Mouse (Mus musculus) midbrain, embryonic 10.5 days (tissue): ENCODE measurements around the gene Mbtps2. TPM values are rescaled to one million over a fixed set of nuclear protein-coding genes. Genes with fewer than 3 reads are reported as not detected.

Source experiments
- DNase-seq: peaks from one replicate; pipeline ENCODE4 v3.0.0-alpha.2; 2017; ENCODE audit warnings: low spot score
- H3K27ac ChIP-seq: fragments of 300-500 bp; sonication (generic); replicated peaks from 2 replicates; pipeline ENCODE4 v1.5.1; 2016; ENCODE audit warnings: mild to moderate bottlenecking
- H3K27me3 ChIP-seq: fragments of 300-500 bp; sonication (generic); 2 replicates; pipeline ENCODE4 v1.6.1; 2016; ENCODE audit warnings: low read depth, mild to moderate bottlenecking; ENCODE audit not compliant: poor library complexity, severe bottlenecking
- H3K36me3 ChIP-seq: fragments of 300-500 bp; sonication (generic); 2 replicates; pipeline ENCODE4 v1.6.1; 2016; ENCODE audit warnings: mild to moderate bottlenecking, moderate library complexity
- H3K4me1 ChIP-seq: fragments of 300-500 bp; sonication (generic); 2 replicates; pipeline ENCODE4 v1.6.1; 2016
- H3K4me3 ChIP-seq: fragments of 300-500 bp; sonication (generic); 2 replicates; pipeline ENCODE4 v1.5.1; 2016; ENCODE audit warnings: mild to moderate bottlenecking, moderate library complexity
- H3K9me3 ChIP-seq: fragments of 300-500 bp; sonication (generic); replicated peaks from 2 replicates; pipeline ENCODE4 v1.6.1; 2016; ENCODE audit warnings: mild to moderate bottlenecking
- WGBS: fragments of 180-500 bp; shearing (Covaris S2); methylation state at CpG from one replicate; pipeline ENCODE4 v1.1.7; 2016; 5-methylcytosine and 5-hydroxymethylcytosine counted together
- polyA plus RNA-seq: library from polyadenylated mRNA; unstranded; fragments of >200 nt; fragmentation: Nextera tagmentation; extraction: Ambion mirVana; gene quantifications from 2 replicates; pipeline ENCODE4 v1.2.1, GENCODE M21; 2016

Gene Mbtps2
- polyA plus RNA-seq: 17.2 and 20.0 TPM in 2 replicates

DNA sequence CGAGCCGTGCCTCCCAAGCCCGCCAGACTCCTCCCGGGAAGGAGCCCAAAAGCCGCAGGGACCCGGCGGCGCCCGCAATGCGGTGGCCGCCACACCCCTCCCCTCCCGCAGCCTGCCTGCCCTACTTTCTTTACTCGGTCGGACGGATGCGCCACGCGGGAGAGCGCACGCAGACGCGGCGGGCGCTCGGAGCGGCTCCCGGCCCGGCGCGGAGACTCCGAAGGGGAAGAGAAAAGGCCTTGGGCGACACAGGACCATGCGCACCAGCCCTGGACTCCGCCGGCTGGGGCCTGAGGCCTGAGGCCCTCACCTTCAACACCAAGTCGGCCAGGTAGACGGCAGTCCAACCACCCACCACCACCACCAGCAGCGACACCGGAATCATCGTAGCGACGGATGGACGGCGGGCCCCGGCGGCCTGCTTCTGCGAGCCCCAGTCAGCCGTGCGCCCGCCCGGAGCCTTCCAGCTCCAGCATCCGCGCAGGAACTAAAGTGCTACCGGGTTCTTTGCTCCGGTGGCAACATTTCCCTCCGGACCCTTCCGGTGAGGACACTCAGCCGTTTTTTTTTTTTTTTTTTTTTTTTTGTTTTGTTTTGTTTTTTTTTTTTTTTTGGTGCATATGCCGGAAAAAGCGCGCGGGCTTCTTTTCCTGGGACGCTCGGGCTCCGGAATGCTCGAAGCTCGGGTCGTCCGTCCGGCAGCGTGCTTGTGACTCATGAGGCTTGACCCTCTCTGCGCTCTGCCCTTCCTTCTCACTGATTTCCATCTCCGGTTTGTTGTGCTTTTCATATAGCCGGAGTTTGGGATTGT lies at the start of gene Mbtps2:
TSS of gene Mbtps2 (minus strand) at position 530 of the 811 bp plus-strand sequence.
- Histone ChIP-seq H3K27ac (peak within 1 kb of the TSS; percentile 88), H3K4me1 (peaks cover 18% of the 10 kb centered on the region), H3K27me3 (peaks cover 30% of the 10 kb centered on the region), H3K9me3 (no peaks in the 10 kb centered on the region), H3K4me3 (peak within 1 kb of the TSS; percentile 65), H3K36me3 (no peaks in the 10 kb centered on the region)
- 15% methylated on average over 68 of the region's 74 CpGs for WGBS
- peak; percentile 70 for DNase-seq

GRCm38 (mm10) chrX:157646399-157646798 lies 47.9 kb upstream of the Mbtps2 start:
- Histone ChIP-seq H3K27me3 (no peaks in the 10 kb centered on the region), H3K36me3 (no peaks in the 10 kb centered on the region), H3K4me3 (no peak overlapping the region), H3K4me1 (no peaks in the 10 kb centered on the region), H3K27ac (no peak overlapping the region), H3K9me3 (no peaks in the 10 kb centered on the region)
- no peak for DNase-seq
- WGBS: 75% methylated on average over 1 of the region's 1 CpGs

- Histone ChIP-seq H3K4me3 (no peak overlapping the region), H3K4me1 (no peaks in the 10 kb centered on the region), H3K36me3 (no peaks in the 10 kb centered on the region), H3K9me3 (no peaks in the 10 kb centered on the region), H3K27me3 (no peaks in the 10 kb centered on the region), H3K27ac (no peak overlapping the region)
- no peak for DNase-seq
- WGBS: 84% methylated on average over 4 of the region's 4 CpGs
These were observed 46.2 kb upstream of the Mbtps2 start for GRCm38 (mm10) chrX:157644700-157645099.

DNA sequence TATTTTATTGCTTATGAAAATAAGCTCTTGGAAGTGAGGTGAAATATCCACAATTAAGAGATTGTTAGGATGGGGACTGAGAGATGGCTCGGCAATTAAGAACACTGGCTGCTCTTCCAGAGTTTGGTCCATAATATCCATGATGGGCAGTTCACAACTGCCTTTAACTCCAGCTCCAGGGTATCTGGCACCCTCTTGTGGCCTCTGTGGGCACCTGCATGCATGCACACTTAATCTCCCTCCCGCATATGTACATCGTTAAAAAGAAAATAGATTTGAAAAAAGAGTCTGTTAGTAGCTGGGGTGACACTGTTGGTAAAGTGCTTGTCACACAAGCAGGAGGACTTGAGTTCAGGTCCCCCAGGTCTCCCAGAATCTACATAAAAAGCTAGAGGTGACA lies 45.8 kb upstream of the Mbtps2 start:
- Histone ChIP-seq H3K4me1 (no peaks in the 10 kb centered on the region), H3K4me3 (no peak overlapping the region), H3K36me3 (no peaks in the 10 kb centered on the region), H3K9me3 (no peaks in the 10 kb centered on the region), H3K27ac (no peak overlapping the region), H3K27me3 (no peaks in the 10 kb centered on the region)
- WGBS: 27% methylated on average over 3 of the region's 3 CpGs
- peak; percentile 43 for DNase-seq

GRCm38 (mm10) chrX:157642856-157643255 lies 44.3 kb upstream of the Mbtps2 start:
- no peak for DNase-seq
- Histone ChIP-seq H3K27me3 (no peaks in the 10 kb centered on the region), H3K4me3 (no peak overlapping the region), H3K9me3 (no peaks in the 10 kb centered on the region), H3K4me1 (no peaks in the 10 kb centered on the region), H3K27ac (no peak overlapping the region), H3K36me3 (no peaks in the 10 kb centered on the region)
- 87% methylated on average over 5 of the region's 5 CpGs for WGBS

- 88% methylated on average over 1 of the region's 1 CpGs for WGBS
These were observed 38.7 kb upstream of the Mbtps2 start for GRCm38 (mm10) chrX:157637253-157637652.

GRCm38 (mm10) chrX:157633676-157634414 lies 35.3 kb upstream of the Mbtps2 start:
- no peak for DNase-seq
- WGBS: 42% methylated on average over 3 of the region's 3 CpGs
- Histone ChIP-seq H3K36me3 (no peaks in the 10 kb centered on the region), H3K27me3 (0 out of 2 replicates have a peak, but pooled peaks cover 4% of the 10 kb centered on the region), H3K27ac (no peak overlapping the region), H3K9me3 (no peaks in the 10 kb centered on the region), H3K4me1 (no peaks in the 10 kb centered on the region), H3K4me3 (no peak overlapping the region)

More at GRCm38 (mm10) chrX:157637253-157637652, 38.7 kb upstream of the Mbtps2 start:
- no peak overlapping the region for H3K27ac ChIP-seq
- H3K27me3 ChIP-seq: 0 out of 2 replicates have a peak, but pooled peaks cover 4% of the 10 kb centered on the region
- H3K4me3 ChIP-seq: no peak overlapping the region
- H3K36me3 ChIP-seq: no peaks in the 10 kb centered on the region
- DNase-seq: no peak
- H3K9me3 ChIP-seq: no peaks in the 10 kb centered on the region
- H3K4me1 ChIP-seq: no peaks in the 10 kb centered on the region

- WGBS: 79% methylated on average over 4 of the region's 4 CpGs
- Histone ChIP-seq H3K27me3 (no peaks in the 10 kb centered on the region), H3K4me1 (no peaks in the 10 kb centered on the region), H3K27ac (no peak overlapping the region), H3K4me3 (no peak overlapping the region), H3K9me3 (peaks cover 4% of the 10 kb centered on the region; the same call in 1 of the 2 replicates), H3K36me3 (no peaks in the 10 kb centered on the region)
- no peak for DNase-seq
These were observed 31.8 kb upstream of the Mbtps2 start for GRCm38 (mm10) chrX:157630341-157630740.

- peak; percentile 16 for DNase-seq
These were observed 14.4 kb upstream of the Mbtps2 start for GRCm38 (mm10) chrX:157612894-157613293.

DNA sequence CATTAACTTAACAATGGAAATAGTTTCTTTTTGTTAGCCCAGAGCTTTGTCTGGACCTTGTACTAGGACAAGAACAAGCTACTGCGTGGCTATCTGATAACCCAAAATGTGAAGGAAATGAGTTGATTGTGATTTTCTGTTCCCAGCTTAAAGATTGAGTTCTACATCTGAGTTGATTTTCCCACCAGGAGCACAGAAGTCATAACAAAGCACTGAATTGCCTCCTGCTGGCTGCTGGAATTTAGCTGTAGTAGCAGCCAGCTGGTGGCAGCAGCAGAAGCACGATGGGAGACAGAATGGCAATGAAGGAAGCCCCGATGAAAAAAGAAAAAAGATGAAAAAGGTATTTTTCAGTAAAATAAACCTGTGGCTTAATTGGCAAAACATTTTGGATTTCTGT lies 2.9 kb upstream of the Mbtps2 start:
- Histone ChIP-seq H3K27me3 (peaks cover 25% of the 10 kb centered on the region), H3K9me3 (no peaks in the 10 kb centered on the region), H3K4me3 (no peak overlapping the region), H3K27ac (no peak overlapping the region), H3K36me3 (no peaks in the 10 kb centered on the region), H3K4me1 (peaks cover 6% of the 10 kb centered on the region)
- WGBS: 11% methylated on average over 3 of the region's 3 CpGs
- DNase-seq: peak; percentile 36

More at GRCm38 (mm10) chrX:157612894-157613293, 14.4 kb upstream of the Mbtps2 start:
- H3K9me3 ChIP-seq: no peaks in the 10 kb centered on the region
- peak overlapping the region; percentile 36 for H3K4me3 ChIP-seq
- no peaks in the 10 kb centered on the region for H3K36me3 ChIP-seq
- H3K4me1 ChIP-seq: peaks cover 4% of the 10 kb centered on the region
- H3K27me3 ChIP-seq: peaks cover 10% of the 10 kb centered on the region; the same call in 1 of the 2 replicates
- no peak overlapping the region; the same call in 1 of the 2 replicates for H3K27ac ChIP-seq
- 23% methylated on average over 32 of the region's 32 CpGs for WGBS

GRCm38 (mm10) chrX:157597585-157598185 lies 830 bp downstream of the Mbtps2 start:
- Histone ChIP-seq H3K27me3 (peaks cover 37% of the 10 kb centered on the region), H3K4me3 (peak overlapping the region; percentile 65), H3K9me3 (no peaks in the 10 kb centered on the region), H3K27ac (peak overlapping the region; percentile 88), H3K4me1 (peaks cover 18% of the 10 kb centered on the region), H3K36me3 (no peaks in the 10 kb centered on the region)
- 22% methylated on average over 17 of the region's 17 CpGs for WGBS
- no peak for DNase-seq

- H3K27ac ChIP-seq: no peak overlapping the region
- H3K27me3 ChIP-seq: peaks cover 40% of the 10 kb centered on the region
- peak overlapping the region; percentile 65; the same call in 1 of the 2 replicates for H3K4me3 ChIP-seq
- 90% methylated on average over 5 of the region's 5 CpGs for WGBS
- no peaks in the 10 kb centered on the region for H3K36me3 ChIP-seq
- no peak for DNase-seq
- H3K9me3 ChIP-seq: no peaks in the 10 kb centered on the region
- peaks cover 18% of the 10 kb centered on the region for H3K4me1 ChIP-seq
These were observed 1.7 kb downstream of the Mbtps2 start for GRCm38 (mm10) chrX:157596802-157597201.
